Mouse (Mus musculus): ENCODE data around the gene Kbtbd13.

GRCm38 (mm10) chr9:65407327-65407726 is 15.9 kb upstream of the Kbtbd13 start:
- TF ChIP-seq GATA1 (IDR thresholded peaks at IDR 0.05; ENCODE audit: low read length) (no peak), TAL1 (IDR thresholded peaks at IDR 0.05; ENCODE audit: low read length) (no peak)
